Mouse (Mus musculus): ENCODE results near the gene Atxn7l2. TPM values are rescaled to one million over a fixed set of nuclear protein-coding genes. Genes with fewer than 3 reads are reported as not detected.

Gene Atxn7l2
- polyA plus RNA-seq (2017; shearing (Covaris generic)): 14.9 TPM

DNA sequence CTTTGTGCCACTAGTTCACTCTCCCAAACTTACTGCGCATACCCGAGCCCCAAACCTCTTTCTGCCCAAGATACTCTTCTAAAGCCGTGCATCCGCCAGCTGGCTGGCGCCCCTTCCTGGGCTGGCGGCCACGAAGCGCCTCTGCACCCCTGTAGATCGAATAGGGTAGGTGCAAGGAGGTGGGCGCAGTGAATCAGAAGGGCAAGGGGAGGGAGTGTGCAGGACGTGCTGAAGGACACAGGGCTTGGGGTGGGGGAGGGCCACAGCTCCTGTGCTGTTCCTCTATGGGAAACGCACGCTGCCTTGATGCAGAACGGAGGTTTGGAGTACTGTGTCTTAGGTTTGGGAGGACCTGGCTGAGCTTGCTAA lies at the start of gene Atxn7l2:
Atxn7l2 (minus strand) TSS at position 164 of the 369 bp plus-strand sequence.

DNA sequence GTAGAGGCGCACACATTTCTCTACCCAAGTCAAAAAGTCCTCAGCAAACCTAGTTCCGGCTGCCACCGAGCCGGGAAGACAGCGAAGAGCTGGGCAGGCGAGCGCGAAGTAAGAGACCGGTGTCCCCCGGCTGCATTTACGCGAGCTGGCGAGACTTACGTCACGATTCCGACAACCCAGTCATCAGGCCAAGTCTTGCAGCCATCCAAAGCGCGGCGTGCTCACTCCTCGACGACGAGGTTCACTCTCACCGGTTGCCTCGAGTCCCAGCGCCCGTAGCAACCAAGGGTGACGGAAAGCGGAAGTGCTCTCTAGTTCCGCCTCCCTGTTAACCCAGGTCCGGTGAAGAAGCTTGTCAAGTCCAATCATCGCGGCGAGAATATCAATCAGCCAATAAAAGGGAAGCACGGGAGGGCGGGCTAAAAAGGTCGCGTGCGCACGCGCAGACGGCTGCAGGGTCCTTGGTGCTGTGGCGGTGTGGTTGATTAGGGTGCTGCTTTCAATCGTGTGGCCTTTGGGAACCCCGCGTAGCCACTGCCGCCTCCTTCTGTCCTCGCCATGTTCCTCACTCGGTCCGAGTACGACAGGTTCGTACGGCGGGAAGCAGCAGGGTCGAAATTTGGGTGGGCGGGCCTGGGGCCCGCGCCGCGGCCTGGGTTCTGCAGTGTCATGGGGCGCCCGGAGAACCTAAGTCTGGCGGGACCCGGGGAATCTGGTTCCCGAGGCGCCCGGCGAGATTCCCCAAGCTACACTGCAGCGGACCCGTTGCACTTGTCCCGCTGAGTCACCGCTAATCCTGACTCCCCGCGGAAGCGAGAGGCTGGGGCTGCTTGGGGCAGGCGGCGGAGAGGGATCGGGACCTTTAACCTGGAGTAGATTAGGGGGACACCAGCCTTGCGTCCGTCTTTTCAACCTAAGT lies 46.2 kb upstream of the Atxn7l2 start, which contains the start of gene Psma5:
Psma5 (plus strand) TSS at position 208 of the 919 bp plus-strand sequence.

DNA sequence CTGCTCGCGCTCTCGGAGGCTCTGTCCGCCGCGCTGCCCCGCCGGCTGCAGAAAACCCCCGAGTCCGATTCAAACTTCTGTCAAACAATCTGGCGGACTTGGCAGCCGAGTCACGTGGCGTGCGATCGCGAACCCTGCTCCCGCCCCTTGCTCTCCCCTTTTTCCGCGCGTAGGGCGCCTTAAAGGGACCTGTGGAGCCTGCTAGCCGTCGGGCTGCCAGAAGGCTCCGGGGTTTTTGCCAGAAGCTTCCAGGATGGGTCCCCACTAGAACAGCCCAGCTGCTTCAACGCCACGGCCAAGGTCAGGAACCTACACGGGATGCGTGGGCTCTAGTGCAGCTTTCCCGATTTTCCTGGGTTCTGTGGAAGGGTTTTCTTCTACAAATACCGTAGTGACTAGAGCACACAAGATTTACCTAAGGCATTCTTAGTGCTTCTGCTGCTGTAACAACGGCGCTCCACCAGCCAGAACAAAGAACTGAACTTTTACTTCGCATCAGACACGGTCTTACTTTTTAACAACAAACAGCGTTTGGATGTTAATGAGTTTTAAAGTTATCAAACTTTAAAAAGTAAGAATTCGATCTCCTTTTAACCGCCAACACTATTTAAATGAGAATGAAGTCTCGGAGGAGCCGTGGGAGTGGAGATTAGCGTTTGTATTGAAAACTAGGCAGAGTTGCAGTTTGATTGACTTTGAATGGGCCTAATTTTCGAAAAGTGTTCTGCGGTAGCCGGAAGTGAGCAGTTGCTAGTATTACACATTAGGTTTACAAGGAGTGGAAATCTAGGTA lies 16.0 kb upstream of the Atxn7l2 start, which contains the start of gene Sypl2:
Sypl2 (minus strand) TSS at position 91 of the 793 bp plus-strand sequence.

DNA sequence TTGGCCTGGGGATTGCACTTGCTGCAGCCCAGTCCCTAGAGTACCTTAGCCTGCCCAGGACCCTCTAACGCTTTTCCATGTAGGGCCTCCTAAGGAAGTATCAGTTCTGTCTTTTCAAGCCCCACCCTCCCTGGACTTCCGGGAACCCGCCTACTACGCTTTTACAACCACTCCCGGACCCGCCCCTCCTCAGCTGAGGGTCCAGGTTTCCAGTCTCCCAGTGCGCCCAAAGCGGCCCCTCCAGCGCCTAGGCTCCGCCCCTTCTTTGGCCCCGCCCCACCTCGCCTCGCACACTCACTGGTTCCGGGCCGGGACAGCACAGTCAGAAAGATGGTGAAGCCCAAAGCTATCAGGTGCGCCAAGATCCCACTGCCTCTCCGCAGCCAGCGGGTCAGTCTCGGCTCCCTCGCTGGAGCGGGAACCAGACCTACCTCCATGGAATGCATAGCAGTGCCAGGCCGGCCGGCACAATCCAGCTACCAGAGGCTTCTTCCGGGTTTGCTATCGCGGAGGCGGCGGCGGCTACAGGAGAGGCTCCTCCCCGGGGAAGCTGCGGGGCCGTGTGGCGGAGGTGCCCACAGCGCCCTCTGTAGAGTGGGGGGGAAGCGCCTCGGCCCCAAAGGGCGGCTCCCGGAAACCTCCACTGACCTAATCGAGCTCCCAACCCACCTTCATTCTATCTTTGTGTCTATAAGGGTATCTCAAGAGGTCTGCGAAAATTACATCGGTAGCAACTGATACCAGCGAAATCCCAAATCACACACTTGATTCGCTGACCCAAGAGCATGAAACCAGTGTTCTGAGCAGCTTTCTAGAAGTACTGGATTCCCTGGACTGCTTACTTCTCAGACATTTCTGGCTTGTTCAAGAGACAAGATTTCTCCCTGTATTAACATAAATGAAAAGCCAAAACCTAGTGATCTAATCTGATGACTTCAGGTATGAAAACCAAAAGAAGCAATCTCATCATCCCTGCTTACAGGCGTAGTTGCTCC lies 10.1 kb downstream of the Atxn7l2 start, which contains the start of gene Cyb561d1:
Cyb561d1 (minus strand) TSS at position 884 of the 995 bp plus-strand sequence.

DNA sequence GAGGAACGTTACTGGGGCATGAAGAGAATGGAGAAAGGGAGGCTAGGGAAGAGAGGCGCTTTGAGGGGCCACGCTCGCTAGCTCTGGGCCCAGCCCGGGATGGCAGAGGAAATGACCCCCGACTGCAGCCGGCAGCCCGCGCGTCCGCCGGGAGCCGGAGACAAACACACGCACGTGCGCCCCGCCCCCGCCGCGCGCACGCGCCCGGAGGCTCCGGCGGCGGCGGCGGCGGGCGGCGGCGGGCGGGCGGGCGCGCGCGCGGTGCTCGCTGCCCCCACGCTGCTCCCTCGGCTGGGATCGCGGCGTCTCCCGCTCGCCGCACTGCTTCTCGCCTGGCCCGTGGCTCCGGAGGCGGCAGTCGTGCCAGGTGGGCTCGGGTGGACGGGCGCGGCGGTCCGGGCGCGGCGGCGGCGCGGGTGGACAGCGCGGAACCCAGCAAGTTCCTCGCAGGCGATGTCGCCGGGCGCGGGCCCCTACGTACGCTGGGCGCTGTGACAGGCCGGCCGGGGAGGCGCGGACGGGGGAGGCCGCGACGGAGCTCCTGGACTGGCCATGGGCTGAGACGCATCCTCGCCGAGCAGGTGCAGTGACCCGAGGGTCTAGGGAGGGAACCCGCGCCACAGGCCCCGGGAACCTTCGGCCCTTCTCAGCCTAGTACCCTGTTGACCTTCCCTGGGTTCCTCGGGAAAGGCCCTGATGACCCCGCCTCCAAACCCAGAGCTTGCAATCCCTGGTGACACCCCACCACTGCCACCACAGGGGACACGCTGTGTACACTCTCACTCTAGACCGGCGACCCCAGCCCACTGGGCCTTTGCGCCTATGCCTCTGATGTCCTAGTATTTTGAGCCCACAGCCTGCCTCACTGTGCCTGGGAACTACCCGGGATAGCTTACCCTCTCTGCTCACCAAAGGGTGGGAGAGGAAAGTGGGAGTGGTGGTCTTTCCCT lies 24.4 kb downstream of the Atxn7l2 start, which contains the start of gene Amigo1:
Amigo1 (plus strand) TSS at position 238 of the 950 bp plus-strand sequence.

DNA sequence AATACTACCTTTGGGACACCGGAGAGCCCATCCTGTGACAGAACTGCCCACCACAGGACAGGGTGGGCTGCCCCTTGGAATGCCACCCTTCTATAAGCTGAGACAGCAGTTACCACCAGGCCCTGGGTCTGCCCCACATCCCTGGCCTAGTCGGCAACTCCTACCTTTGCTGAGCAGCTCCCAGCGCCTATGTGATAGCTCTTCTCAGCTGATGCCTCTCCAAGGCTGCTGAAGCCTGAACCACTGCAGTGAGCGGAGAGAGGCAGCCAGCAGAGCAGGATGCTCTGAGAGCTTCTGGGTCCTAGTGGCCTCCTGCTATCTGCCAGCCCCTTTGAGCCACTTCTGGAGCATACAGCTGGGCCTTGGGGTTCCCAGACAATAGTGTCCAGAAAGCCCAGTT lies 56.1 kb downstream of the Atxn7l2 start, which contains the start of gene Gpr61:
Gpr61 (minus strand) TSS at position 227 of the 400 bp plus-strand sequence.

Other genes starting within 250 kb of the Atxn7l2 start
- gene Gstm3, start 241.7 kb downstream of the Atxn7l2 start, polyA plus RNA-seq (2017; shearing (Covaris generic)): not detected
- gene Gstm2, start 224.5 kb downstream of the Atxn7l2 start, polyA plus RNA-seq (2017; shearing (Covaris generic)): not detected
- gene Gstm1, start 193.0 kb downstream of the Atxn7l2 start, polyA plus RNA-seq (2017; shearing (Covaris generic)): not detected
- 3.4 TPM for gene Gstm4, start 166.0 kb downstream of the Atxn7l2 start, polyA plus RNA-seq (2017; shearing (Covaris generic))
- 23.0 TPM for gene Ampd2, start 124.3 kb downstream of the Atxn7l2 start, polyA plus RNA-seq (2017; shearing (Covaris generic))
- not detected for gene Gnat2, start 118.1 kb downstream of the Atxn7l2 start, polyA plus RNA-seq (2017; shearing (Covaris generic))
- 161 TPM for gene Gnai3, start 64.8 kb downstream of the Atxn7l2 start, polyA plus RNA-seq (2017; shearing (Covaris generic))
- gene Gpr61, start 56.1 kb downstream of the Atxn7l2 start, polyA plus RNA-seq (2017; shearing (Covaris generic)): not detected
- gene Amigo1, start 24.6 kb downstream of the Atxn7l2 start, polyA plus RNA-seq (2017; shearing (Covaris generic)): 1.2 TPM
- gene Cyb561d1, start 9.7 kb downstream of the Atxn7l2 start, polyA plus RNA-seq (2017; shearing (Covaris generic)): 12.4 TPM
- not detected for gene Sypl2, start 15.7 kb upstream of the Atxn7l2 start, polyA plus RNA-seq (2017; shearing (Covaris generic))
- gene Psma5, start 46.0 kb upstream of the Atxn7l2 start, polyA plus RNA-seq (2017; shearing (Covaris generic)): 56.4 TPM
- not detected for gene Sort1, start 73.1 kb upstream of the Atxn7l2 start, polyA plus RNA-seq (2017; shearing (Covaris generic))
- not detected for gene Mybphl, start 154.0 kb upstream of the Atxn7l2 start, polyA plus RNA-seq (2017; shearing (Covaris generic))
- gene Psrc1, start 172.9 kb upstream of the Atxn7l2 start, polyA plus RNA-seq (2017; shearing (Covaris generic)): 0.34 TPM
- gene Celsr2, start 204.6 kb upstream of the Atxn7l2 start, polyA plus RNA-seq (2017; shearing (Covaris generic)): 0.51 TPM
- gene Sars, start 234.3 kb upstream of the Atxn7l2 start, polyA plus RNA-seq (2017; shearing (Covaris generic)): 119 TPM

All from effector memory CD4-positive, alpha-beta T cell, adult 5 months (primary cell).